Mouse (Mus musculus) frontal cortex, postnatal 14 days (tissue): ENCODE measurements around the gene Galnt16.

Experiments used
- DNase-seq, 2 experiments: peaks; one replicate each; pipeline ENCODE4 v3.0.0; 2022; ENCODE audit warnings: low spot score in 2 of 2

Gene Galnt16

DNA sequence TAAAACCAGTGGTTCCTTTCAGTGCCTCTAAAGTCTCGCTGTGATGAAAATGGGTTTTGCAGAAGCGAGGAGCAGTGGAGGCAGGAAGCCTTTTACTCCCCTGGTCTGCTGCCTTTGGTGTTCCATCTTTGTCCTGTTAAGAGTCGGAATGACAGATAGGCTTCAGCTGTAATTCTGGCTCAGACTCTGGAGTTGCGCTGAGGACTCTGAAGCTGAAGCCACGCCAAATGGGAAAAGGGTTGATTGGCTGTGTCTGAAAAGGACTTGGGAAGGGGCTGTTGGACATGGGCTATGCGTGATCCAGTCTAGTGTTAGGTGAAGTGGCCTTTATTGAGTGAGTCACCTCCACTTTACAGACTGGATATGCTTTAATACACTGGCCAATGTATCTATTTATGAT lies 12.6 kb downstream of the Galnt16 start:
- no peak for DNase-seq

DNA sequence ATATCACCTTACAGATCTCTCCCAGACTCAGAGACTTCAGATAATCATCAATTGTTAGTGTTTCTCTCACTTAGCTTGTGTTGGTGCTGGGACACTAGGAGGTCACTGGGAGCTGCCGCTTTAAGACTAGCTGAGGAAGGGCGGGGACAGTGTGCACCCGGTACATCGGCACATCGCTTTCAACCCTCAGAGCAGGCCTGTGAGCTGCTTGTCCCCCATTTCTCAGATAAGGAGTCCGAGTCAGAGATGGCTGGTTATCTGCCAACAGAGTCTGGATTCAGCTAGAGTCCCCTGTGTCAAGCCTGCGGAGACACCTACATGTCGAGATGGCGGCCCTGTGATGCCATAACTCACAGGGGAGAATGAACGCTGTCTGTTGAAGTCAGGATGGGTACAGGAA lies 13.5 kb downstream of the Galnt16 start:
- no peak for DNase-seq

GRCm38 (mm10) chr12:80533876-80534275 lies 15.8 kb downstream of the Galnt16 start:
- no peak for DNase-seq

DNA sequence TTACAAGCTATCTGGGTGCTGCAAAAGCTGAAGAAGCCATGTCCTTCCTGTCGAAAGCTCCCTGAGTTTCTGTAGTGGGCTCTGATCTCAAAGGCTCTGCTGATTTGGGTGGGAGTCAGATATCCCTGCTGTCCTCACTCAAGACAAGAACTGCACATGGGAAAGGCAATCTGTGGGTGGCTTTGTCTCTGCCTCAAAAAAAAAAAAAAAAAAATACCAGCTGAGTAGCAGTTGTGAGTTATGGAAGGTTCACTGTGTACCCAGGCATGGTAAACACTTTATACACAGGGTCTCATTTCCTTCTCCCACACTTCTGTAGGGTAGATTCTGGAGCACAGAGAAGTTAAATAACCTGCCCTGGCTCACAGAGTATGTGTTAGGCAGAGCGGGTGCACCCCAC lies 19.2 kb downstream of the Galnt16 start:
- no peak for DNase-seq

- DNase-seq = no peak
Observed at GRCm38 (mm10) chr12:80538311-80538710, 20.2 kb downstream of the Galnt16 start.

DNA sequence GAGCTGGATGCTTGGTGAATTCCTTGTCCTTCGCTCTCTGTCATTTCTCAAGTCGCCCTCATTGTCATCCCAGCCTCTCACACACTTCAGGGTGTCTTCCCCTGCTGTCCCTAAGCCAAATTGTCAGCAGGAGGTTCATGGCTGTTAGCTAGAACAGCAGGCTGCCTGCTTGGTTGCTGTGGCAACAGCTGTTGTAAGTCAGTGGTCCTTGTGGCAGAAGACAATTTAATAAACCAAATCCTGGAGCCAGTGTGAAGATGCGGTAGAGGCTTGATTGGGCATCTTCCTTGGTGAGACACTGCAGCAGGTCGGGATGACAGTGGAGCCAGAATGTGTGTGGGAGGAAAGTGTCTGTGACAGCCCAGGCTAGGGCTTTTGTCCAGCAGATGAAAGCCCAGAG lies 27.2 kb downstream of the Galnt16 start:
- peak in 1 of 2 experiments; percentile 27 for DNase-seq

DNA sequence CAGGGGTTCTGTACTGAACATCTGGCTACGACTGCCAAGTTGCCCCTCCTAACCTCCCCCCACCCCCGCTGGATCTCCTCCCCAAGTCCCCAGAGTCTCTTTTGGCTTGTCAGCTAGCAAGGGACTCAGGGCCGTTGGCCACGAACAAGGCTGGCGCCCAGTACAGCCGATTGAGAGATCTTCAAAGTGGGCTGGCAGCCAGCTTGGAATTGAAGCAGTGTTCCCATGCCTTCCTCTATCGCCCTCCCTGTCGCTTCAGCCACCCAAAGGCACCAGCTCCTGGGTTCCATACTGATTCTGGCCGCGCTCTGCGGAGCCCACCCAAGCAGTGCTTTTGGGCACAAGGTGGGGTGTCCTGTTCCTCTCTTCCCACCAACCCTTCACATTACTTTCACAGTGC lies 31.6 kb downstream of the Galnt16 start:
- DNase-seq = no peak

DNA sequence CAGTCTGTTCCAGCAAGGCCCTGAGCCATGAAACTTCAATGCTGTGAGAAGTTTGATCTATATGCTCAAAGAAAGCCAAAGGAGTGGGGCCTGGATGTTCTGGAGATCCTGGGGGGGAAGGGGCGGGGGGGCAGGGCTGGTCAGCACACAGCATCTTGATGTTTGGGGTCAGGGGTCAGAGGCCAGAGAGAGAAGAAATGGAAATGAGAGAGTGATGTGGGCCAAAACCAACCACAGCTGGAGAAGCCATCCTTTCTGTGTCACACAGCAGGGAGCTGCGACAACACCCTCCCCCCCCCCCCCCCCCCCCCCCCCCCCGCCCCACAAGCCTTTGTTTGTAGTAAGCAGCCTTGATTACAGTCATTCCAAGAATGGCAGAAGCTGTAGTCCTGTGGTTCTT lies 35.1 kb downstream of the Galnt16 start:
- no peak for DNase-seq

DNA sequence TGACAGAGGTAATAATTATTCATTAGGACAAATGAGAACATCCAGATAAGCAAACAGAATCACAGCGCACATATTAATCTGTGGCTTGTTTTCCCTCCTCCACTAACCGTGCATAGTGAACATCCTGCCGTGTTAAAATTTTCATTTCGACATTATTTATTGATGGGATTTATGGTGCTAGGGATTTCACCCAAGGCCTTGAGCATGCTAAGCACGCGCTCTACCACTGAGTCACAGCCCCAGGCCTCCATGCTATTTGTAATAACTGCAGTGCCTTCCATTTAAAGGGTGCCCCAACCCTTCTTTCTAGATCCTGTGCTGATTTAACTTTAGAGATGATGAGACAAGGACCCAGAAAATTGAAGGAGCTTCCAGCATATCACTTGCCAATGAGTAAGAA lies 36.2 kb downstream of the Galnt16 start:
- no peak for DNase-seq

DNA sequence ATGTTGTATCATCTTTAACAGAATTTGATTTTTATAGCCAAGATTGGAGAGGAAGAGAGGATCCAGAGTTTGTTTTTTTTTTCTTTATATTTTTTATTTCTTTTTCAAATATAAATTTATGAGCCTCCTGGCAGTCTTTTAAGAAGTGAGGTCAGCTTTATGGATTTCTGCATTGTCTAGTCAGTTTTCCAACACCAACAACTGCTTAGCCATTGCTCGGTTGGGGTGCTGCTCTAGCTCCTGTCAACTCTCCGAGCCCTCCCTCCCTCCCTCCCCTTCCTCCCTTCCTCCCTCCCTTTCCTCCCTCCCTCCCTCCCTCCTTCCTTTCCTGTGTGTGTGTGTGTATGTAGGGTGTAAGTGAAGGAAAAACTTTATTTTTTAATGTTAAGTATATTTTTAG lies 43.8 kb downstream of the Galnt16 start:
- DNase-seq = no peak

- DNase-seq = no peak
Observed at GRCm38 (mm10) chr12:80562793-80563192, 44.7 kb downstream of the Galnt16 start.

- no peak for DNase-seq
Observed at GRCm38 (mm10) chr12:80564990-80565389, 46.9 kb downstream of the Galnt16 start.

- no peak for DNase-seq
Observed at GRCm38 (mm10) chr12:80565793-80566192, 47.7 kb downstream of the Galnt16 start.

- no peak for DNase-seq
Observed at GRCm38 (mm10) chr12:80566502-80566901, 48.4 kb downstream of the Galnt16 start.

DNA sequence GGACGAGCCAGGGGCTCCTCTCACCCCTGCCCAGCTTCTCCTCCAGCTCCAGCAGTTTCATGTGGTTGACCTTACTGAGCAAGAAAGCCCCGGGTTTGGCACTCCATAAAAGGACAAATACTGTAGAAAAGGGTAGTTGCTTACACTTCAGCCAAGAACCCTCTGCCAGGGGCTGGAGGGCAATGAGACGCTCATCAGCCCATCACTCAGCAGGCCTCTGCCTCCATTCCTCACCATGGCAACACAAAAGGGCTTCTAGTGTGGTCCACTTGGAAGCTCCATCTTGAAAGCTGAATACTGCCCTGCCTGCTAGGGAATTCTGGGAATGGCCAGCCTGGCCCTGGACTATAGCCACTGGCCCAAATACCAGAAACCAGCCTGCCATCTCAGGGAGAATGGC lies 49.3 kb downstream of the Galnt16 start:
- peak; percentile 20 to 56 for DNase-seq

- DNase-seq = no peak
Observed at GRCm38 (mm10) chr12:80569561-80569960, 51.5 kb downstream of the Galnt16 start.

GRCm38 (mm10) chr12:80574318-80574717 lies 56.2 kb downstream of the Galnt16 start:
- no peak for DNase-seq

- DNase-seq = peak in 1 of 2 experiments; percentile 37
Observed at GRCm38 (mm10) chr12:80574825-80575371, 56.8 kb downstream of the Galnt16 start.

DNA sequence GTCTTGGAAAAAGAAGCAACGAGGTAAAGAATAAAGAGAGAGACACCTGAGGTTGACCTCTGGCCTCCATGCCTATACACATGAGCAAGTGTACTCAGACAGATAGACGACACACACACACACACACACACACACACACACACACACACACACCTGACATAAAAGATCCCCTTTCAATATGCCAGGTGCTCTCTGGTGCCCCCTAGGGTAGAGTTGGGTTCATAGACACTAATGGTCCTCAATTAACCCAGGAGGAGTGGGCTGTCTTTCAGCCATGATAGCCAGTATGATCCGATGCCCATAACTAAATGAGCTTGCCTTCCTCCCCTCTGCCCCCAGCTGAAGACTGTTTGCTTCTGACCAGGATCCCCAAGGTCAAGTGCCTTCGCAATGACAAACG lies 59.0 kb downstream of the Galnt16 start:
- no peak for DNase-seq

DNA sequence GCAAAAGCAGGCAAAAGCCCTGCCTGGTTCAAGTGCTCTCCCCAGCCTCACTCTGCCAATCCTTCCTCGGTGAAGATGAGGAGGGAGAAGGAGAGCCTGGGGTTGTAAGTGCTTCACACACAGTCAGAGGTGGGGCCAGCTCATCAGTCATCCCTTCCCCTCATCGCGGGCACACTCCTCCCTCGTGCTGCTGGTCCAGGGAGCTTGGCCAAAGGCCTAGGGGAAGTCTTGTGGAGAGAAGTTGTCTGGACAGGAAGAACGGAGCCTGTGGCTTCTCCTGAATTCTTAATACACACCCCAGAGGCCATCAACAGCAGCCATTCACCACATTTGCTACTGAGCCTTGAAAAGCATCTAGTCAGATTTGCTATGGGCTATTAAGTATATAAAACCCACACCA lies 63.3 kb downstream of the Galnt16 start:
- DNase-seq = no peak

GRCm38 (mm10) chr12:80584973-80585372 lies 66.9 kb downstream of the Galnt16 start:
- no peak for DNase-seq

DNA sequence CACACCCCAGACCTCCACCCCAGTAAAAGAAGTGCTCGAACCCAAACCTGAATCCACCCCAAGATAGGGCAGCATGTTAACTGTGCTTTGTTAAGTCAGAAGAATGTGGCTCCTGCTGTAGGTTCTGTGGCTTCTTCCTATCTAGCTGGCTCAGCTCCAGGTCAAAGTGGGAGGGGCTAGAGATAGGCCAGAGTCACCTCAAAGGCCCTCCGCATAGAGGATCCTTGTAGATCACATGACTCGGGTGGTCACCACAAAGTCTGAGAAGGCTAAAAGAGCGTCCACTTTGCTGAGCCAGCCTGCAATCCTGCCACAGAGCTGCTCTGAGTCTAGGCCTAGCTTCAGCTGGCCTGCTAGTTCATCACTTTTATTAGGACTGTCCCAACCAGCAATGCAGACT lies 76.1 kb downstream of the Galnt16 start:
- DNase-seq = no peak

DNA sequence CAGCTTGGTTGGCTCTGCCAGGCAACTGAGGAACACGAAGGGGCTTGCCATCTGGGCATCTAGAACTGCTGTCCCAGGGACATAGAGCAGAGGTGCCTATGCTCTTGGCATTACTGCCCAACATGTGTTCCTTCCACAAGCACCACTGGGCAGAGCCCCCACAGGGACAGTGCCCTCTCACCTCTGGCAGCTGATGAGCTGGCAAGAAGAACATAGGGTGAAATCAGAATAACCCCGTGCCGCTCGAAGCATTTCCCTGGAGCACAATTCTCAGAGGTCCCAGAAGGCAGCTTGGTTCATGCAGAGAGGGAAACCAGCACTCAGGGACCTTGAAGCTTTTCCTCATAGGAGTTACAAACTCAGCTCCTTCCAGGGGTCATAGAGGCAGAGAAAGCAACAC lies 76.7 kb downstream of the Galnt16 start:
- no peak for DNase-seq

- DNase-seq = no peak
Observed at GRCm38 (mm10) chr12:80595566-80595965, 77.5 kb downstream of the Galnt16 start.

- DNase-seq = no peak
Observed at GRCm38 (mm10) chr12:80595968-80596367, 77.9 kb downstream of the Galnt16 start.
